Mouse (Mus musculus): ENCODE data around the gene Zbtb16. TPM values are rescaled to one million over a fixed set of nuclear protein-coding genes. Genes with fewer than 3 reads are reported as not detected.

Gene Zbtb16
- polyA plus RNA-seq, 1 experiment from 2014 or later = 3.1 TPM

GRCm38 (mm10) chr9:48687891-48688290 lies 148.1 kb downstream of the Zbtb16 start:
- peaks cover 30% of the 10 kb centered on the region for H3K4me1 ChIP-seq
- H3K36me3 ChIP-seq = no peaks in the 10 kb centered on the region
- no peak for DNase-seq (ENCODE audit: low spot score)
- WGBS = 78% methylated on average over 7 of the region's 7 CpGs
- H3K27ac ChIP-seq = no peak overlapping the region
- no peaks in the 10 kb centered on the region for H3K9me3 ChIP-seq
- H3K4me3 ChIP-seq = no peak overlapping the region
- peaks cover 6% of the 10 kb centered on the region; the same call in 1 of the 2 replicates for H3K27me3 ChIP-seq (ENCODE audit: insufficient read depth, poor library complexity, severe bottlenecking)

GRCm38 (mm10) chr9:48685721-48686120 lies 150.3 kb downstream of the Zbtb16 start:
- Histone ChIP-seq H3K4me1 (peaks cover 27% of the 10 kb centered on the region), H3K36me3 (no peaks in the 10 kb centered on the region), H3K27ac (no peak overlapping the region), H3K27me3 (ENCODE audit: insufficient read depth, poor library complexity, severe bottlenecking) (peaks cover 7% of the 10 kb centered on the region; the same call in 1 of the 2 replicates), H3K4me3 (no peak overlapping the region), H3K9me3 (no peaks in the 10 kb centered on the region)
- 71% methylated on average over 7 of the region's 7 CpGs for WGBS
- DNase-seq (ENCODE audit: low spot score) = no peak

GRCm38 (mm10) chr9:48684144-48684543 lies 151.9 kb downstream of the Zbtb16 start:
- Histone ChIP-seq H3K4me3 (no peak overlapping the region), H3K36me3 (no peaks in the 10 kb centered on the region), H3K9me3 (no peaks in the 10 kb centered on the region), H3K27ac (no peak overlapping the region), H3K27me3 (ENCODE audit: insufficient read depth, poor library complexity, severe bottlenecking) (peaks cover 11% of the 10 kb centered on the region; the same call in 1 of the 2 replicates), H3K4me1 (peaks cover 23% of the 10 kb centered on the region)
- no peak for DNase-seq (ENCODE audit: low spot score)
- 87% methylated on average over 5 of the region's 5 CpGs for WGBS

GRCm38 (mm10) chr9:48681193-48681592 lies 154.8 kb downstream of the Zbtb16 start:
- H3K27ac ChIP-seq = no peak overlapping the region
- no peak for DNase-seq (ENCODE audit: low spot score)
- 85% methylated on average over 8 of the region's 8 CpGs for WGBS
- H3K27me3 ChIP-seq (ENCODE audit: insufficient read depth, poor library complexity, severe bottlenecking) = peaks cover 17% of the 10 kb centered on the region; the same call in 1 of the 2 replicates
- H3K4me3 ChIP-seq = no peak overlapping the region
- peaks cover 13% of the 10 kb centered on the region for H3K4me1 ChIP-seq
- no peaks in the 10 kb centered on the region for H3K36me3 ChIP-seq
- no peaks in the 10 kb centered on the region for H3K9me3 ChIP-seq

- H3K4me1 ChIP-seq = peaks cover 30% of the 10 kb centered on the region
- H3K4me3 ChIP-seq = no peak overlapping the region
- 0 out of 2 replicates have a peak, but pooled peaks cover 17% of the 10 kb centered on the region for H3K27me3 ChIP-seq (ENCODE audit: insufficient read depth, poor library complexity, severe bottlenecking)
- DNase-seq (ENCODE audit: low spot score) = no peak
- WGBS = 37% methylated on average over 19 of the region's 19 CpGs
- H3K27ac ChIP-seq = peak overlapping the region; percentile 24; the same call in 1 of the 2 replicates
- H3K36me3 ChIP-seq = no peaks in the 10 kb centered on the region
- no peaks in the 10 kb centered on the region for H3K9me3 ChIP-seq
Measured at GRCm38 (mm10) chr9:48678426-48679358, 157.3 kb downstream of the Zbtb16 start.

GRCm38 (mm10) chr9:48675151-48675790 lies 160.8 kb downstream of the Zbtb16 start:
- peaks cover 37% of the 10 kb centered on the region for H3K4me1 ChIP-seq
- H3K27ac ChIP-seq = peak overlapping the region; percentile 56
- no peaks in the 10 kb centered on the region for H3K36me3 ChIP-seq
- H3K4me3 ChIP-seq = no peak overlapping the region
- WGBS = 16% methylated on average over 11 of the region's 11 CpGs
- no peaks in the 10 kb centered on the region for H3K9me3 ChIP-seq
- H3K27me3 ChIP-seq (ENCODE audit: insufficient read depth, poor library complexity, severe bottlenecking) = 0 out of 2 replicates have a peak, but pooled peaks cover 19% of the 10 kb centered on the region
- DNase-seq (ENCODE audit: low spot score) = no peak

- Histone ChIP-seq H3K36me3 (no peaks in the 10 kb centered on the region), H3K27me3 (ENCODE audit: insufficient read depth, poor library complexity, severe bottlenecking) (0 out of 2 replicates have a peak, but pooled peaks cover 19% of the 10 kb centered on the region), H3K4me1 (peaks cover 39% of the 10 kb centered on the region), H3K27ac (0 out of 2 replicates have a peak overlapping the region, but pooled peaks have one; percentile 56), H3K4me3 (no peak overlapping the region), H3K9me3 (no peaks in the 10 kb centered on the region)
- DNase-seq (ENCODE audit: low spot score) = no peak
- 31% methylated on average over 11 of the region's 11 CpGs for WGBS
Measured at GRCm38 (mm10) chr9:48674359-48675015, 161.5 kb downstream of the Zbtb16 start.

GRCm38 (mm10) chr9:48673804-48674203 lies 162.2 kb downstream of the Zbtb16 start:
- 60% methylated on average over 5 of the region's 5 CpGs for WGBS
- 0 out of 2 replicates have a peak, but pooled peaks cover 19% of the 10 kb centered on the region for H3K27me3 ChIP-seq (ENCODE audit: insufficient read depth, poor library complexity, severe bottlenecking)
- no peak overlapping the region for H3K4me3 ChIP-seq
- peak overlapping the region; percentile 9; the same call in 1 of the 2 replicates for H3K27ac ChIP-seq
- H3K4me1 ChIP-seq = peaks cover 32% of the 10 kb centered on the region
- H3K36me3 ChIP-seq = no peaks in the 10 kb centered on the region
- DNase-seq (ENCODE audit: low spot score) = no peak
- H3K9me3 ChIP-seq = no peaks in the 10 kb centered on the region

GRCm38 (mm10) chr9:48673213-48673612 lies 162.8 kb downstream of the Zbtb16 start:
- Histone ChIP-seq H3K36me3 (no peaks in the 10 kb centered on the region), H3K27me3 (ENCODE audit: insufficient read depth, poor library complexity, severe bottlenecking) (0 out of 2 replicates have a peak, but pooled peaks cover 19% of the 10 kb centered on the region), H3K4me3 (no peak overlapping the region), H3K9me3 (no peaks in the 10 kb centered on the region), H3K27ac (no peak overlapping the region), H3K4me1 (peaks cover 30% of the 10 kb centered on the region)
- 70% methylated on average over 6 of the region's 6 CpGs for WGBS
- DNase-seq (ENCODE audit: low spot score) = no peak

GRCm38 (mm10) chr9:48671841-48672240 lies 164.2 kb downstream of the Zbtb16 start:
- 0 out of 2 replicates have a peak, but pooled peaks cover 19% of the 10 kb centered on the region for H3K27me3 ChIP-seq (ENCODE audit: insufficient read depth, poor library complexity, severe bottlenecking)
- H3K4me3 ChIP-seq = no peak overlapping the region
- no peak for DNase-seq (ENCODE audit: low spot score)
- H3K36me3 ChIP-seq = no peaks in the 10 kb centered on the region
- peaks cover 30% of the 10 kb centered on the region for H3K4me1 ChIP-seq
- no peak overlapping the region for H3K27ac ChIP-seq
- H3K9me3 ChIP-seq = no peaks in the 10 kb centered on the region

GRCm38 (mm10) chr9:48670156-48670555 lies 165.9 kb downstream of the Zbtb16 start:
- WGBS = 81% methylated on average over 13 of the region's 13 CpGs
- Histone ChIP-seq H3K27ac (no peak overlapping the region), H3K36me3 (no peaks in the 10 kb centered on the region), H3K9me3 (no peaks in the 10 kb centered on the region), H3K4me3 (no peak overlapping the region), H3K4me1 (peaks cover 23% of the 10 kb centered on the region), H3K27me3 (ENCODE audit: insufficient read depth, poor library complexity, severe bottlenecking) (0 out of 2 replicates have a peak, but pooled peaks cover 7% of the 10 kb centered on the region)
- DNase-seq (ENCODE audit: low spot score) = no peak

GRCm38 (mm10) chr9:48669672-48670071 lies 166.3 kb downstream of the Zbtb16 start:
- Histone ChIP-seq H3K4me1 (peaks cover 19% of the 10 kb centered on the region), H3K36me3 (no peaks in the 10 kb centered on the region), H3K27ac (no peak overlapping the region), H3K27me3 (ENCODE audit: insufficient read depth, poor library complexity, severe bottlenecking) (0 out of 2 replicates have a peak, but pooled peaks cover 7% of the 10 kb centered on the region), H3K9me3 (no peaks in the 10 kb centered on the region), H3K4me3 (no peak overlapping the region)
- 85% methylated on average over 10 of the region's 10 CpGs for WGBS
- DNase-seq (ENCODE audit: low spot score) = no peak

All from heart, embryonic 10.5 days (tissue).